36 mouse cellular contexts compared by ENCODE assay signal in genomic region chr12:119224699-119225098, GRCm38 (mm10). TPM values are rescaled to one million over a fixed set of nuclear protein-coding genes. Genes with fewer than 3 reads are reported as not detected.
"Had no signal": no experiment of that assay in that cellular context is flagged by ENCODE, and none has a peak within 500 bp of the region (broad histone marks: within the 10 kb centered on the region; RNA-seq: fewer than 3 reads in every experiment).

No protein-coding gene starts in this region.

- H3K9ac ChIP-seq: heart, embryonic 12.5 days; heart, embryonic 13.5 days; heart, embryonic 15.5 days; hindbrain, embryonic 12.5 days; hindbrain, embryonic 13.5 days; hindbrain, embryonic 14.5 days; hindbrain, embryonic 15.5 days; intestine, embryonic 15.5 days; kidney, embryonic 15.5 days had no signal

- H3K27ac ChIP-seq: heart, embryonic 10.5 days; heart, embryonic 13.5 days; heart, embryonic 15.5 days; hindbrain, embryonic 10.5 days; hindbrain, embryonic 12.5 days; hindbrain, embryonic 13.5 days; hindbrain, embryonic 14.5 days; hindbrain, embryonic 15.5 days; hindbrain, postnatal 0 days; intestine, embryonic 15.5 days; kidney, embryonic 15.5 days; kidney, postnatal 0 days; layer of hippocampus, adult 2 months had no signal

- H3K27me3 ChIP-seq: heart, embryonic 12.5 days; heart, embryonic 13.5 days; heart, embryonic 15.5 days; hindbrain, embryonic 12.5 days; hindbrain, embryonic 13.5 days; hindbrain, embryonic 15.5 days; intestine, embryonic 15.5 days; kidney, embryonic 15.5 days had no signal

- H3K9me3 ChIP-seq: heart, embryonic 10.5 days; heart, embryonic 12.5 days; heart, embryonic 13.5 days; heart, embryonic 15.5 days; hindbrain, embryonic 10.5 days; hindbrain, embryonic 12.5 days; hindbrain, embryonic 13.5 days; hindbrain, embryonic 15.5 days; intestine, embryonic 15.5 days; kidney, embryonic 15.5 days had no signal

- H3K4me3 ChIP-seq: heart, embryonic 10.5 days; heart, embryonic 12.5 days; heart, embryonic 13.5 days; heart, embryonic 15.5 days; hindbrain, embryonic 10.5 days; hindbrain, embryonic 12.5 days; hindbrain, embryonic 13.5 days; hindbrain, embryonic 15.5 days; intestine, embryonic 15.5 days; kidney, embryonic 15.5 days; layer of hippocampus, adult 2 months had no signal

- DNase-seq: heart, postnatal 10 days; heart, postnatal 14 days; heart, postnatal 36 days; heart, postnatal 4 days; kidney, adult 11 months; kidney, adult 18-20 months; kidney, adult 2 months; kidney, adult 8-10 months; kidney, adult 9 months; kidney, postnatal 10 days; kidney, postnatal 14 days; kidney, postnatal 25 days; kidney, postnatal 36 days; kidney, postnatal 4 days; layer of hippocampus, adult 9-11 months; layer of hippocampus, postnatal 36 days had no signal

- H3K4me1 ChIP-seq: heart, embryonic 10.5 days; heart, embryonic 13.5 days; heart, embryonic 15.5 days; hindbrain, embryonic 10.5 days; hindbrain, embryonic 12.5 days; hindbrain, embryonic 13.5 days; hindbrain, embryonic 15.5 days; intestine, embryonic 15.5 days; kidney, embryonic 15.5 days had no signal

- H3K4me2 ChIP-seq: heart, embryonic 11.5 days; heart, embryonic 12.5 days; heart, embryonic 13.5 days; heart, embryonic 15.5 days; hindbrain, embryonic 12.5 days; hindbrain, embryonic 13.5 days; hindbrain, embryonic 14.5 days; hindbrain, embryonic 15.5 days; intestine, embryonic 15.5 days; kidney, embryonic 15.5 days had no signal

- ATAC-seq: hindbrain, embryonic 16.5 days; hindbrain, postnatal 0 days; inflammation-experienced regulatory T-cells, adult 6 months; intestine, embryonic 15.5 days; intestine, embryonic 16.5 days; intestine, postnatal 0 days had no signal

- H3K36me3 ChIP-seq: heart, embryonic 10.5 days; heart, embryonic 12.5 days; heart, embryonic 13.5 days; heart, embryonic 15.5 days; hindbrain, embryonic 12.5 days; hindbrain, embryonic 13.5 days; hindbrain, embryonic 15.5 days; intestine, embryonic 15.5 days; kidney, embryonic 15.5 days had no signal

RNA-seq across cellular contexts. Expression of gene Itgb8, which starts 13.9 kb away (rescaled TPM):
- total RNA-seq: hematopoietic stem cell, adult 5-6 weeks had no signal
